Mouse (Mus musculus) 416B (cell line): ENCODE measurements around the gene Jazf1.

Experiments
- DNase-seq: peaks from one replicate; pipeline ENCODE4 v3.0.0; 2011; ENCODE audit warnings: low read depth

The Jazf1 gene

DNA sequence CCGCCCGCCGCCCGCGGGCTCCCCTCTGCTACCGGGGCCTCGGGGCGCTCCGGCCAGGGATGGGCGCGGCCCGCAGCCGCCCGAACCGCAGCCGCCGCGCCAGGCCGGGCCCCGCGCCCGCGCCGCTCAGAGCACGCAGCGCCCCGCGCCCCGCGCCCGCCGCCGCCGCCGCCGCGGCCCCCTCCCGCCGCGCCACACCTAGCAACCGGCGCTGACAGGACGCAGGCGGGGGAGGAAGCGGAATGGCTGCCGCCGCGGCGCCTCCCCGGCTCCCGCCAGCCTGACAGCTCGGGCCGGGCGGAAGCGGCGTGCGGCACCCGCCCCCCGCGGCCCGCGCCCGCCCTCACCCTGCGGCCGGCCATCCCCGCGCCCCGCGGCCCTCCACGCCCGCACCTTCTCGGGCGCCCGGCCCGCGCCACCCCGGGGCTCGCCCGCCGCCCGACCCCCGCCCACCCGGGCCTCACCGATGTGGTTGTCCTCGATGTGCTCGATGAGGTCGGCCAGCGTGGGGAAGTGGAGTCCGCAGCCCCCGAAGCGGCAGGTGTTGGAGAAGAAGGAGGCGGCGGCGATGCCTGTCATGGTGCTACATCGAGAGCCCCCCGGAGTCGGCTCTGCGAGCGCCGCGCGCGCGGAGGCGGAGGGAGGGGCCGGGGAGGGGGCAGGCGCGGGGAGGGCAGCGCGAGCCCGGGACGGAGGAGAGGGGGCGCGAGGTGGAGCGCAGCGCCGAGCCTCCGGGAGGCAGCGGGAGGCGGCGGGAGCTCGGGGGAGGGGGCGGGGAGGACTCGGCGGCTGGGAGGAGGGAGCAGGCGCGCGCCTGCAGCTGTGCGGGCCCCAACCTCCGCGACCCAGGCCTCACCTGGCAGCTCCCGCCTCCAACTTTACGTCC lies at the start of gene Jazf1:
Gene Jazf1, minus strand, starts transcription at position 643 of the 886 bp plus-strand sequence.
- no peak for DNase-seq

DNA sequence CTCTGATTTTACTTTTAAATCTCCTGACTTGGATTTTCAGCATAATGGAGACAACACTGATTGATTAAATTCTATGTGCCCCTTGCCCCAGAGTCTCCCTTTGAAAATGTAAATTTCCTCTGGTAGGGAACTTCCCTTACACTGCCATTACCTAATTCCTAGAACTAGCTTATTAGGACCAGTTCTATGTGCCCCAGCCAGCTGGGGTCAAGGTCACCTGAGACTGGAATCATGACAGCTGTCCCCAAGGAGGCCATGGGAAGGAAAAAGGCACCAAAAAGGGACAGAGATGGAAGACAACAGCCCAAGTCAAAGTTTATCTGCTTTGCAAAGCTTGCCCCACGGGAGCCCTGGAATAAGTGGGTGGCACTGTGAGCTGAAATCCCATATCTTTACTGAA lies 49.4 kb upstream of the Jazf1 start:
- no peak for DNase-seq

GRCm38 (mm10) chr6:53086879-53087278 lies 18.4 kb upstream of the Jazf1 start:
- no peak for DNase-seq

DNA sequence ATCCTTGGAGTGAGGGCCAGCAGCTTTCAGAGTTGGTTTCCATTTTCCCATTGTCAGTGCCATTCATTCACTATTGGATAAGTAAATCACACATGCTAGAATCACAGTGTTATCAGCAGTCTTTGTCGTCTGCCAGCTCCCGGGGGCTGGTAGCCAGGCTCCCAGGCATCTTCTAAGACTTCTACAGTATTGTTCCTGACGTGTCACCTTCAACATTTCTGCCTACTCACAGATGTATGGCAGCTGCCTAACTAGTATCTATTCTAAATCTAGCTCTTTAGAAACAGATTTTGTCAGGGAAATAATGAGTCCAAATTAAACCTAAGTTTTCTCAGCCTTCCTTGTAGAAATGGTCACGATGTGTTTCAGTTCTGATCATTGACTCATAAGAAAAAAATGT lies 12.8 kb upstream of the Jazf1 start:
- no peak for DNase-seq

GRCm38 (mm10) chr6:53078671-53079070 lies 10.2 kb upstream of the Jazf1 start:
- DNase-seq: no peak

- DNase-seq: no peak
Observed at GRCm38 (mm10) chr6:53071732-53072131, 3.3 kb upstream of the Jazf1 start.

GRCm38 (mm10) chr6:53069976-53070575 lies 1.6 kb upstream of the Jazf1 start:
- no peak for DNase-seq

- no peak for DNase-seq
Observed at GRCm38 (mm10) chr6:53068875-53069178, 396 bp upstream of the Jazf1 start.

- no peak for DNase-seq
Observed at GRCm38 (mm10) chr6:53067446-53067988, 914 bp downstream of the Jazf1 start.

GRCm38 (mm10) chr6:53066978-53067377 lies 1.5 kb downstream of the Jazf1 start:
- DNase-seq: no peak

- DNase-seq: no peak
Observed at GRCm38 (mm10) chr6:53064070-53064469, 4.4 kb downstream of the Jazf1 start.

DNA sequence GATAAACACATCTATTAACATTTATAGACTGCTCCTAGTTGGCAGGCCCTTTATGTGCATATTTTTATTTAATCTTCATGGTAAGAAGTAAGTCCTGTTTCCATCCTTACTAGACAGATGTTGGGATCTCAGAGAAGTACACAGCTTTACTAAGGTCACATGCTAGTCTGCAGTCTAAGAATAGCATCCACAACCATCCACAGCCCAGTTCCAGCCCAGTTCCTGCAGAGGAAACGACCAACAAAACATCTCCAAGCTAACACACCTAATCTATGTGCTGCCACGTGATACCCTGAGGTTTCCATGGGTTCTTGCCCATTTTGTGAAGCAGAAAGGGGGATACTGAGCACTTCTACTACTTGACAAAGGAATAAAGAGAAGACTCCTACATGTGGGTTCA lies 13.5 kb downstream of the Jazf1 start:
- DNase-seq: no peak

- no peak for DNase-seq
Observed at GRCm38 (mm10) chr6:53045501-53045900, 22.9 kb downstream of the Jazf1 start.

DNA sequence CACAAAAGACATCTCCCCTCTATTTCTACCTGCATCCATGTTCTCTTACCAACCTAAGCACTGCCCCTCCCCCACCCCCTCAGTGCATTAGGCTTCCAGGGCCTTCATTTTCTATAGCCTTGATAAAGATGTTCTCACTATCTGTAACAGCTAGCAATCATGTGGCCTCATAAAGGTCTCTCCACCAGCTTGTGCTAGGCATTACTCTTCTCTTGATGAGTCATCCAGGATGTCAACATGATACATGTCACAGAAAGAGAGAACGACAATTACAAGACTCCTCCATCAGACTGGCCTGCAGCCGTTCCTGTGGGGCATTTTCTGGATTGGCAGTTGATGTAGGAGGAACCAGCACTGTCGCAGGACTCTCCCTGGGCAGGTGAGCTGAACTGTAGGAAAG lies 30.3 kb downstream of the Jazf1 start:
- peak; percentile 41 for DNase-seq

DNA sequence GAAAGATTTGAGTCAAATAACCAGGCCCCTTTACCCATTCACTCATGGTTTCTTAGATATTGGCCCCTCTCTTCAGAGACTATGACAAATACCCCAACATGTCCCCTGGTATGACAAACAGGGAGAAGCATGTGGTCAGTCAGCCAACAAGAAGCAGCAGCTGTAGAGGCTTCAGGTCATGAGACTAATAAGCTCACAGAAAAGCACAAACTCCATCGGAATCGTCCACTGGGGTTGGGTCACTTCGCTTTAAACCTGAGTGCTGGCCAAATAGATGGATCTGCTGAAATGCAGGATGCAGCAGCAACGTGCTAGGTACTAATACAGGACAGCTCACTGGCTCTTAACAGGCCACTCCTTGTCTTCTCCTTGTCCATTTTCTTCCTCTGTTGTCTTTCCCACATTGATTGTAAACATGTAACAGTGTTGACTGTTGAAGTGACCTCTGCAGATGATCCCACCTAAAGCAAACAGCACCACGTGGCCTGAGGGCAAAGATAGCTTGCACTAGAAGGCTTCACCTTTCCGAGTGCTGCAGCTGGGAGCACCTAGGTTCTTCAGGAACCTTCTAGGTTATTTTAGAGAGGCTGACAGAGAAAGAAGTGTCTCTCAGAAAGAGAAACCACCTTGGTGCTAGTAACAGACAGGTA lies 33.9 kb downstream of the Jazf1 start:
- no peak for DNase-seq

DNA sequence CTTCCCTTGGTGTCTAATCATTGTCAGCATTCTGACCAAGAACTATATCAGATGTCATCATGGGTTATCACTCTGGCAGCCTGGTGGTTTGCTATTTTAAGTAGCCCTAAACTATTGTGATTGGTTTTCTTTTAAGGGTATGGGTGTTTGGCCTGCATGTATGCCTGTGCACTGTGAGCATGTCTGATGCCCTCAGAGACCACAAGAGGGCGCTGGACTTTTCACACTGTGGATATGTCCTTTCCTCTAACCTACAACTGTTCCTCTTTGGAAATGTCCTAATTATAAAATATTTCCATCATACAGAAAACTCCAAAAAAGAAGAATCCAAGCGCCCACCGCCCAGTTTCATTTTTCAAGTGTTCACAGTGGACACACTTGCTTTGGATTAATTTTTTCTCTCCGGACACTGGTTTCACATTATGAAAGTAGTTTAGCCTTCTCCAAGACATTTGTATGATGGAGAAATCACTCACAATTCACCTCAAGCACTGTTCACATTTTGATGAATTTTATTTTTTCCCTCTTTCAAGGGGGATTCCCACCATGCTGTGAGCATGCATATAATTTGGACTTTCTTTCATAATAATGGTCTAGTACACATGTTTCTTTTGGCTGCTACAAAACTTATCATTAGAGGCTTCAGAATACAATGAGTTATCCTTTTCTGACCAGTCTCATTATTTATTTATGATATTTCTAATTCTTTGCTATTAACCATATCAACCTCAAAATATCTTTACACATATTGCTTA lies 35.5 kb downstream of the Jazf1 start:
- DNase-seq: peak; percentile 26

GRCm38 (mm10) chr6:53022069-53022468 lies 46.4 kb downstream of the Jazf1 start:
- peak; percentile 18 for DNase-seq

DNA sequence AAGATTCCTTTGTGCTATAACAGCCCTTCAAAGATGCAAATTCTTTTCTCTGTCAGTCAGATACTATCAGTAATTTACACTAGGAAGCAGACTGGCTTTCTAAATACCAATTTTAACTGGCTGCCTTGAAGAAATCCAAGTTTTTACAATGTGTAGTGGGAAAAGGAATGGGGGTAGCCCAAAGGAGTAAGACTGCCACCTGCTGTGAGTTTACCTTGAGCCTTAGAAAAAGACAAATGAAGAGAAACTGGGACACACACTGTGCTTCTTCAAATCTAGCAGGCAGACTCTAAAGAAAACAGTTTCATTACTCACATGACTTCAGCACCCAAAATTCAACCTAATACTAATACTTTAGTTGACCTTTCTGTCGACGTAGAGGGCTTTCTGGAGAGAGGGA lies 47.4 kb downstream of the Jazf1 start:
- no peak for DNase-seq

- peak; percentile 2 for DNase-seq
Observed at GRCm38 (mm10) chr6:53017357-53018205, 50.9 kb downstream of the Jazf1 start.

DNA sequence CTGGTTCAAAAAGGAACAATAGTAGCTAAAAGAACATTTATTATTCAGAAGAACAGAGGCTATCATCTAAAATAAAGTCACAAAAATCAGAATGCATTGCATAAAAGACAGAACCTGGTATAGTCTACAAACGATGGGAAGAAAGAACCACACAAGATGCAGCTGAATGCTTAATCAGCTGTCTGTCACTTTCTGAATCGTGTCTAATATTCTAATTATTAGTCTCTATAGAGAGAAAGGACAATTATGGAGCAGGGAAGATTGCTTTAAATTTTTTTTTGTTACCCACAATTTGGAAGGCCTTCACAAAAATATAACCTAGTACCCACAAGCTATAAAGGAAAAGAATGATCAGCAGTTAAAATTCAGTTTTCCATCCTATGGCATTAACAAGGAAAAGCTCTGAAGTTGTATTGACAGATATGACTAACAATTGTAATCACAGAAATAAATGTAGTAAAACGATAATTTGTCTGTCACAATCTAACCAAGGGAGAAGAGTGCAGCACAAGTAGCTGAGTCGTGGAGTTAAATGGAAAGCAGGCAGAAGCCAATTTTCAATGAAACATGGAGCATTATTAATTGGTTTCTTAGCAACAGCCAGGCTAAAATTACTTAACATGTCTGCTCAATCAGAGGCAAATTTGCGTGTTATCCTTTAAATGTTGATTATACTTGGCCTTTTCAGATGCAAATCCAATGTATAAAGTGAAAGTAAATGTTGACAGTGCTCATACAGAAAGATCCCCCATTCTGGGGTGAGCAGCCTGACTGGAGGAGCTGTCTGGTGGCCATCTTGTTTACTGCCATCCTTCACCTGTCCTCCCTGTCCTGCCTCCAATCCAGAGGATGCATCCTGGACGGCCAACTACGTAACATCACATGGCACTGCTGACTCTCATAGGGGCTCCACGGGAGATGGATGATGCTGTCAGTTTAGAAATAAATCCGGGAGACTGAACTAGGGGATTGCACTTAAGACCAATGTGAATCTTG lies 53.7 kb downstream of the Jazf1 start:
- no peak for DNase-seq
